Mouse (Mus musculus) kidney, embryonic 16.5 days (tissue): ENCODE data around the gene Rsl1. TPM values are rescaled to one million over a fixed set of nuclear protein-coding genes. Genes with fewer than 3 reads are reported as not detected.

Source experiments
- polyA plus RNA-seq: library from polyadenylated mRNA; unstranded; fragments of >200 nt; fragmentation: Nextera tagmentation; extraction: Ambion mirVana; gene quantifications from 2 replicates; pipeline ENCODE4 v1.2.1, GENCODE M21; 2015

Rsl1 gene
- polyA plus RNA-seq, 1 experiment from 2014 or later = 8.8 TPM

Other genes with a start within 250 kb of the Rsl1 start
- 3.6 and 3.9 TPM in 2 replicates for gene Zfp712, start 112.0 kb upstream of the Rsl1 start, polyA plus RNA-seq
- 5.1 and 5.8 TPM in 2 replicates for gene Zfp708, start 75.2 kb upstream of the Rsl1 start, polyA plus RNA-seq
- 3.3 and 3.9 TPM in 2 replicates for gene Gm28557, start 64.6 kb upstream of the Rsl1 start, polyA plus RNA-seq
- gene Rslcan18, start 56.9 kb upstream of the Rsl1 start, polyA plus RNA-seq = 0.22 and 0.40 TPM in 2 replicates
- 2.1 and 2.7 TPM in 2 replicates for gene Zfp759, start 51.5 kb upstream of the Rsl1 start, polyA plus RNA-seq
- gene Zfp455, start 21.3 kb downstream of the Rsl1 start, polyA plus RNA-seq = 1.5 and 1.8 TPM in 2 replicates
- 1.6 and 2.1 TPM in 2 replicates for gene Zfp458, start 105.3 kb downstream of the Rsl1 start, polyA plus RNA-seq
- 0.76 and 0.86 TPM in 2 replicates for gene Zfp457, start 133.3 kb downstream of the Rsl1 start, polyA plus RNA-seq
- gene Zfp595, start 159.4 kb downstream of the Rsl1 start, polyA plus RNA-seq = 2.7 and 2.8 TPM in 2 replicates
- not detected in 2 replicates for gene Gm28044, start 187.4 kb downstream of the Rsl1 start, polyA plus RNA-seq
- 1.3 TPM in 2 replicates for gene Zfp953, start 187.4 kb downstream of the Rsl1 start, polyA plus RNA-seq
- 0.44 and 0.50 TPM in 2 replicates for gene Gm28041, start 202.6 kb downstream of the Rsl1 start, polyA plus RNA-seq
- gene Zfp456, start 202.6 kb downstream of the Rsl1 start, polyA plus RNA-seq = 1.6 and 2.4 TPM in 2 replicates
- 8.5 and 10.1 TPM in 2 replicates for gene Zfp429, start 226.6 kb downstream of the Rsl1 start, polyA plus RNA-seq
- 1.1 TPM in 2 replicates for gene Zfp459, start 248.2 kb downstream of the Rsl1 start, polyA plus RNA-seq